Mouse (Mus musculus) heart, adult 2 months (tissue): ENCODE data around the gene Ly6g6c.

ENCODE experiments used
- CTCF ChIP-seq: fragments of 200-600 bp; IDR thresholded peaks from 2 replicates; pipeline ENCODE4 v1.8.1; 2022; ENCODE audit warnings: antibody characterized with exemption, mild to moderate bottlenecking, moderate library complexity
- POLR2A ChIP-seq: fragments of 200-500 bp; IDR thresholded peaks from 2 replicates; pipeline ENCODE4 v1.6.1; 2011; ENCODE audit warnings: mild to moderate bottlenecking, low read depth, low read length, control low read depth; ENCODE audit not compliant: insufficient read depth

DNA sequence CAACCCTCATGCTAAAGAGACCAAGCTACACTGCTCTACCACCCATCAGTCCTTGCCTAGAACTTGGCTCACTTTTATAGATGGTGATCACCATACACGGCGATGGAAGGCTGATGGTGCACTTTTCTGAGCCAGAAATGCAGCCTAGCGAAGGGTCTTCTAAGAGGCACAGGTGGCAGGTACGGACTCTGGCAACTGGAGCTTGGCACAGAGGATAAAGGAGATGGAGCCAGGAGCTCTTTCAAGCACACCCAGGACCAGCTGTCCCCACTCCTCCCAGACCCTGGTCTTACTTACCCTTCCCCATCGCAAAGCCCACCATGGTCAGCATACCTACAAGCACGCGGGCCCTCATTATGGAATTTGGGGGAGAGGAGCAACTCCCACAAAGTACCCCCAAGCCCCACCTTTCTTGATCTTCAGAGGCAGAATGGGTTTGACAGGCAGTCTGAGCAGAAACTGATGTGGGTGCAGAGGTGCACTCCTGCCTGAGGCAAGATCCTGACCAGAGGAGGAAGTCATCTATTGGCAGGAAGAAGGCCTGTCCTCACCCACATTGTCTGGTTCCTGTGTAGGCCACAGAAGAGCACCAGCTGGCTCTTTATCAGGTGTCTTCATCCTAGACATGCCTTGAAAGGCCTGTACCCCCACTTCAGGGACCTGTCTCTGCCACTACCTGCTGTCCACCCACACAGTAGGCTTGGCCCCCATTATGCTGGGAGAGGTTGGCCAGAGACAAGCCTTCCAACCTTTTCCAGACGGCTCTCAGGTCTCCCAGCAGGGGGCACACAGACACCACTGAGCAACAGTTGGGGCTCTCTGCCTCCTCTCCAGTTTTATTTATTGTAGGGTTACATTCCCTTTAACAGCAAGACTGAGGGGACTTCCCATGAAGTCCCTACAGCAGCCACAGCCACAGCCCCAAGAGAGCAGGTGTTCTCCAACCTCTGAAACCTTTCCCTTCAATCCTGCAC is 50.1 kb downstream of the Ly6g6c start, which contains the start of gene Ly6g5b:
- no peak for TF ChIP-seq POLR2A
- TF ChIP-seq CTCF = peak; percentile 56
